Mouse (Mus musculus) spleen, adult 2 months (tissue): ENCODE data around the gene Mroh3. TPM values are rescaled to one million over a fixed set of nuclear protein-coding genes. Genes with fewer than 3 reads are reported as not detected.

Source experiments
- DNase-seq, 2 experiments: peaks; one replicate each; pipeline versions ENCODE4 v3.0.0 to v3.0.0-alpha.2; 2012 to 2021; ENCODE audit warnings: low spot score in 2 of 2, low read depth in 1 of 2
- H3K27ac ChIP-seq: fragments of 200-500 bp; 2 replicates; pipeline ENCODE4 v1.5.1; 2012; ENCODE audit warnings: low read length, inconsistent platforms; ENCODE audit not compliant: insufficient read depth
- H3K27me3 ChIP-seq: fragments of 200-500 bp; 2 replicates; pipeline ENCODE4 v1.6.1; 2012; ENCODE audit warnings: mild to moderate bottlenecking, moderate library complexity, low read length, inconsistent platforms; ENCODE audit not compliant: control insufficient read depth, insufficient read depth
- H3K36me3 ChIP-seq: fragments of 200-500 bp; 2 replicates; pipeline ENCODE4 v1.6.1; 2012; ENCODE audit warnings: mild to moderate bottlenecking, low read length, inconsistent platforms; ENCODE audit not compliant: control insufficient read depth, insufficient read depth
- H3K4me1 ChIP-seq: fragments of 200-500 bp; 2 replicates; pipeline ENCODE4 v1.6.1; 2011; ENCODE audit warnings: inconsistent platforms; ENCODE audit not compliant: control insufficient read depth, insufficient read depth, insufficient read length
- H3K4me3 ChIP-seq: fragments of 200-500 bp; 2 replicates; pipeline ENCODE4 v1.5.1; 2011; ENCODE audit warnings: mild to moderate bottlenecking, inconsistent platforms; ENCODE audit not compliant: insufficient read depth, insufficient read length; ENCODE audit errors: extremely low read depth
- CTCF ChIP-seq: fragments of 200-500 bp; IDR thresholded peaks from 2 replicates; pipeline ENCODE4 v1.5.1; 2011; ENCODE audit warnings: mild to moderate bottlenecking, inconsistent platforms; ENCODE audit not compliant: insufficient read depth, insufficient read length, insufficient replicate concordance; ENCODE audit errors: extremely low read depth
- POLR2A ChIP-seq: fragments of 200-500 bp; IDR thresholded peaks from 2 replicates; pipeline ENCODE4 v1.6.1; 2011; ENCODE audit warnings: low read depth, low read length, inconsistent platforms
- WGBS: fragments of 180-500 bp; shearing (Covaris S2); methylation state at CpG from one replicate; pipeline ENCODE4 v1.1.7; 2018; 5-methylcytosine and 5-hydroxymethylcytosine counted together
- polyA plus RNA-seq: library from polyadenylated mRNA; depleted of rRNA; stranded (reverse); fragments of >200 nt; gene quantifications from 2 replicates; pipeline ENCODE4 v1.2.3, GENCODE M21; 2012

Mroh3 gene
- polyA plus RNA-seq, 1 experiment: not detected

DNA sequence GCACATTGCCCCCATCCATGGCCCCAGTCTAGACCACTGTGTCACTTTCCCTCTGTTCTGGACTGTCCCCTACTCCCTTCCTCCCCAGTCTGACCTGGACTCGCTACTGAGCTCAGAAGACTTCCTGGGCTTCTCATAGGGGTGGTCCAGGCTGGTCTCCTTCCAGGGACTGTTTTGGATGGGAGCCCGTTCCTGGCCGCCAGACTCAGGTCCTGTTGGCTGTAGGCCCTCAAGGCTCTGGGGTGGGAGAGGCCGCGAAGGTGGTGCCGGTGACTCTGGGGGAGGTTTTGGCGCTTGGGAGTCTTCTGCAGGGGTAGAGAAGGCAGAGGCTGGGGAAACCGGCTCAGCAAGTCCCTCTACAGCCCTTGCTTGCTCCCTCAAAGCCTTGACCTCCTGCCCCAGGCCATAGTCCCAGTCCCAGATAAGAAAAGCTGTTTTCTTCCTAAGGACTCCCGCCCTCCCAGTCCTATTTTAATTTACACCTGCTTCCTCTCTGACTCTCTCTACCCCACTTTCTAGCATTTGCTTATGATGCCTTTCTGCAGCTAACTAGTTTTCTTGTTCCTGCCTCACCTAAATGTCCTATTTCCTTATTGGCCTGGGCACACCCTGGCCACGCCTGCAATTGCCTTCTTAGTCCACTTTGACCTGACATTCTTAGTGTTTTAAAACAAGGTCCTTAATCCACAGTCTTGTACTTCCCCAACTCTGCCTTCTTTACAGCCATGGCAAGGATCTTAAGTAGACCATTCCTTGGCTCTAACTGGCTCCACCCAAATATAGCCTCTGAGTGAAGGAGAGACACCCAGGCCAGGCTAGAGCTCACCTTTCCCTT lies 7.6 kb upstream of the Mroh3 start:
- 84% methylated on average over 10 of the region's 10 CpGs for WGBS
- TF ChIP-seq CTCF (no peak), POLR2A (no peak)
- no peaks in the 10 kb centered on the region for H3K27me3 ChIP-seq
- H3K27ac ChIP-seq: no peak overlapping the region
- no peak for DNase-seq
- no peaks in the 10 kb centered on the region for H3K4me1 ChIP-seq
- no peaks in the 10 kb centered on the region for H3K36me3 ChIP-seq
- H3K4me3 ChIP-seq: no peak overlapping the region

DNA sequence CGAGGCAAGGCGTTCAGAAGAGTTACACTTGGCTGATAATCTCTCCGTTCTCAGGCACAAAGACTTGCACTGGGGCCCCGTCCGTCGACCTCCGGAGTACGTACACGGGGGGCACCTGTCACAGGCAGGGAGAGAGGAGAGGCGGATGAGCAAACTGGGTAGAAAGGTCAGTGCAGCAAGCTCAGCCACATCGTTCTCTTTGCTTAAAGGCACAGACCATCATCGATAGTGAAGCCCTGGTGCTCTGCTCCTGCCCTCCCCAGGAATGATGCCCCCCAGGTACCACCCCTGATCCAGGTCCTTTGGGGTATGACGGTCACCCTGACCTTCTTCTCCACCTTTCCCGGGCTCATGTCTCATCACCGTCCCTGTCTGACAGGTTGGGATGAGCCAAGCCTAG lies 1.7 kb upstream of the Mroh3 start:
- no peaks in the 10 kb centered on the region for H3K36me3 ChIP-seq
- TF ChIP-seq CTCF: no peak
- TF ChIP-seq POLR2A: no peak

DNA sequence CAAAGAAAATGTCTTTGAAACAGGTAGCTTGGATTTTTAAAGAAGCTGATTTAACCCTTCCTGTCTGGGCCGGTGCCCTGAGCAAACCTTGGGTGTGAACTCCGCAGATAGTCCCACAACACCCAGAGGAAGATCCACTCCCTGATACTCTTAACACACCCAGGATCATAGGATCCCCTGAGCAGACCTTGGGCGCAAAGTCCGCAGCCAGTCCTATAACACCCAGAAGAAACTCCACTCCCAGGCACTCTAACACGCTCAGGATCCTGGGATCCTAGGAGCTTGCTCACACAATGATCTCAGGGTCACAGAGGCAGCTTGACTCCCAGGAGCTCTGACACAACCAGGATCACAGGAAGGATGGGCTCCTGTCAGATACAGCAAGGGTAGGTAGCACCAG lies 22.6 kb downstream of the Mroh3 start:
- no peak for DNase-seq
- no peaks in the 10 kb centered on the region for H3K27me3 ChIP-seq
- TF ChIP-seq POLR2A (no peak), CTCF (no peak)
- H3K27ac ChIP-seq: no peak overlapping the region
- H3K4me3 ChIP-seq: no peak overlapping the region
- WGBS: 92% methylated on average over 5 of the region's 5 CpGs
- no peaks in the 10 kb centered on the region for H3K4me1 ChIP-seq
- H3K36me3 ChIP-seq: no peaks in the 10 kb centered on the region

More for the DNA sequence above, 1.7 kb upstream of the Mroh3 start:
- Histone ChIP-seq H3K4me3 (no peak overlapping the region), H3K4me1 (no peaks in the 10 kb centered on the region), H3K27ac (no peak overlapping the region), H3K27me3 (no peaks in the 10 kb centered on the region)
- WGBS: 90% methylated on average over 15 of the region's 15 CpGs
- DNase-seq: no peak

DNA sequence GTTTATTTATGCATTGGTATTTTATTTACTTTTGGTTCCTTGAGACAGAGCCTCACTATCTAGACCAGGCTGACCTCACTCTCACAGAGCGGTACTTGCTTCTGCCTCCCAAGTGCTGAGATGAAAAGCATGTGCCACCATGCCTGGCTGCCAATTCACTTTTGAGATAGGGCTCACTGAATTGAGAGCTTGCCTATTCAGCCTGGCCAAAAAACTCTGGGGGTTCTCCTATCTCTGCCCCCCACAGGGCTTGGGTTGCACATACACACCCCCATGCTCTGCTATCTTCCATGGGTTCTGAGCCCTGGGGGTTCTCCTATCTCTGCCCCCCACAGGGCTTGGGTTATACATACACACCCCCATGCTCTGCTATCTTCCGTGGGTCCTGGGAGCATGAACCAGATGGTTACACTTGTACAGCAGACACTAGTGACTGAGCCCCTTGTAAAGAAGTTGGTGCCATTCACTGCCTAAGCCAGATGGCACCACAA lies 33.1 kb downstream of the Mroh3 start:
- Histone ChIP-seq H3K36me3 (peaks cover 27% of the 10 kb centered on the region), H3K4me3 (no peak overlapping the region), H3K27me3 (no peaks in the 10 kb centered on the region), H3K4me1 (no peaks in the 10 kb centered on the region), H3K27ac (no peak overlapping the region)
- WGBS: 81% methylated on average over 2 of the region's 2 CpGs
- DNase-seq: no peak
- TF ChIP-seq CTCF: no peak
- no peak for TF ChIP-seq POLR2A

DNA sequence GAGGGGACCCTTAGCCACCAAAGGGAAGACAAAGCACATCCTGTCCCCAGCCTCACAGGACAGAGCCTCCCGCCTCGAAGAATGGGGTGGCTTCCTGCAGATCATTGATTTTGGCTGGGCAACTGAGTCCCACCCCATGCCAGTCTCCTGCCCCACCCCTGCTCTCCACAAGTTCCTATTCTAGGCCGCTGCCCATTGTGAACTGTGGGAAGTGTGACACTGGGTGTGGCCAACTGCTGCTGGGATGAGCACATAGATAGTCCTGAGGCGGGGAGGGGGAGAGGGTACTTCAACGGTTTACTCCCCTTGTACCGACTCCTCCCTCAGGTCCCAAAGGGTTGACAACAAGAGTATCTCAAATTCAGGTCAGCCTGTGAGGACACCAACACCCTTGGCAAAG lies 33.9 kb downstream of the Mroh3 start:
- 49% methylated on average over 6 of the region's 6 CpGs for WGBS
- H3K27ac ChIP-seq: no peak overlapping the region
- no peak for TF ChIP-seq CTCF
- TF ChIP-seq POLR2A: no peak

DNA sequence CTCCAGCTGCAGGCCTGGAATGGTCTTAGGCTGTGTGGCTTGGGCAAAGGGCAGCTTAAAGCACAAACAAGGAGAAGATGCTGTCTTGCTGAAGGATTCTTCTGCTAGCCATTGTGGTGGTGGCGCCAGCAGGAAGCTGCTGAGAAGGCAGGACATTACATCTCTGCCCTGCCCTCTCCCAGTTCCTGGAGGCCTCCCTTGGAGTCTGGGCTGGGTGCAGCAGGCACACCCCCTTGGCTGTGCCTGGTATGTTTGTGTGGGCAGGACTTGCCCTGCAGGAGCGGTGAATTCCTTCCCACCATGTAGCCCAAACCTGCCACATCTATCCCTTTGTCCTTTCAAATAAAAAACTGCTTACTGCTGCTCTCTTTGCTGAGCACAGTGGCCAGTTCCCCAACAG lies 35.5 kb downstream of the Mroh3 start:
- H3K4me1 ChIP-seq: peaks cover 9% of the 10 kb centered on the region; the same call in 1 of the 2 replicates
- 88% methylated on average over 2 of the region's 2 CpGs for WGBS
- DNase-seq: no peak
- no peak overlapping the region for H3K27ac ChIP-seq
- H3K36me3 ChIP-seq: peaks cover 45% of the 10 kb centered on the region
- no peaks in the 10 kb centered on the region for H3K27me3 ChIP-seq
- no peak overlapping the region for H3K4me3 ChIP-seq
- TF ChIP-seq CTCF (no peak), POLR2A (no peak)

More for the DNA sequence above, 33.9 kb downstream of the Mroh3 start:
- Histone ChIP-seq H3K27me3 (no peaks in the 10 kb centered on the region), H3K4me1 (peaks cover 4% of the 10 kb centered on the region; the same call in 1 of the 2 replicates), H3K36me3 (peaks cover 34% of the 10 kb centered on the region), H3K4me3 (no peak overlapping the region)
- DNase-seq: no peak

DNA sequence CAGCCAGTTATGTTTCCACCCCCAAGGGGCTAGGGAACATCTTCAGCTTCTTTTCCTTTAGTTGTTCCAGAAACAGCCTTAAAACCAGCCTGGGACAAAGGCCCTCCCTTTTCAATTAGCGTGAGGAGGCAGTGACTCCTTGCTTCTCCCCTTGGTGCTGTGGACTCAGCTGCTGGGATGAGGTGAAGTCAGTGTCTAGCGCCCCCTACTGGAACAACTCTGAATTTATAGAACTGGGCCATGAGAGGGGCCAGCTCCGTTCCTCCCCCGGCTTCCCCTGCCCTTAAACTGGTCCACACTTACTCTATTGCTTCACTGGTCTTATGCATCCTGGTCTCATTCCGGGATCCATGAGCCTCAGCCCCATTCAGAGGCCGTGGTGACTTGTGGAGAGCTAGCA lies 37.4 kb downstream of the Mroh3 start:
- peaks cover 9% of the 10 kb centered on the region; the same call in 1 of the 2 replicates for H3K4me1 ChIP-seq
- no peak overlapping the region for H3K4me3 ChIP-seq
- peaks cover 62% of the 10 kb centered on the region for H3K36me3 ChIP-seq
- DNase-seq: peak; percentile 34 to 38
- H3K27ac ChIP-seq: no peak overlapping the region
- no peaks in the 10 kb centered on the region for H3K27me3 ChIP-seq
- TF ChIP-seq CTCF (peak; percentile 84; the same call in 1 of the 2 replicates), POLR2A (no peak)
- WGBS: 64% methylated on average over 6 of the region's 6 CpGs
